12 mouse cellular contexts compared by ENCODE assay signal in the genomic region with DNA sequence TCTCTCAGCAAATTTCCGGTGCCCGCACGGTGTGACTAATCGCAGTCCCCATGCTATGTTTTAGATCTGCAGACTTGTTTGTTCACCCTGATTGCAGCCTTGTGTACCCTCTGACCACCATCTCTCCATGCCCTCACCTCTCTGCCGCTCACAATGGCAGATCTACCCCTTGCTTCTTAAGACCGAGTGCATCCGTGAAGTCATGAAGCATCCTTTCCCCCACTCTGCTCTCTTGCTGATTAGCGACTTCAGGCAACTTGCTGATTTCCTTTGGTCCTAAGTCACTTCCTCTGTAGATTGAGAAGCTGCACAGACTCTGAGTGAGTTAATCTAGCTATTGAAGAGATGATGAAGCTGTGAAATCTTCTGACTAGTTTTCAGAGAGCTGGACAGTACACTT. TPM values are rescaled to one million over a fixed set of nuclear protein-coding genes. Genes with fewer than 3 reads are reported as not detected.
DNase-seq lines count a peak whose midpoint lies in the region; ATAC-seq lines count a peak whose summit lies in the region.
"Had no signal": no experiment of that assay in that cellular context is flagged by ENCODE, and none has a peak within 500 bp of the region (broad histone marks: within the 10 kb centered on the region; RNA-seq: fewer than 3 reads in every experiment).

No protein-coding gene starts in this region.

- H3K4me2 ChIP-seq in forebrain, embryonic 16.5 days (ENCODE audit: low read length), result peak overlapping the region; percentile 27
- H3K4me2 ChIP-seq in forebrain, embryonic 13.5 days, result no peak overlapping the region
- peak overlapping the region; percentile 33 for H3K4me2 ChIP-seq in kidney, embryonic 15.5 days
- H3K4me2 ChIP-seq in limb, embryonic 13.5 days (replicated peaks), result peak overlapping the region; percentile 43
- H3K4me2 ChIP-seq: liver, embryonic 13.5 days had no signal

- no peaks in the 10 kb centered on the region for H3K27me3 ChIP-seq in forebrain, embryonic 16.5 days (replicated peaks; ENCODE audit: control insufficient read depth, insufficient read depth, low read length)
- H3K27me3 ChIP-seq in forebrain, embryonic 13.5 days, result no peaks in the 10 kb centered on the region
- no peaks in the 10 kb centered on the region for H3K27me3 ChIP-seq in kidney, embryonic 15.5 days
- no peaks in the 10 kb centered on the region for H3K27me3 ChIP-seq in limb, embryonic 13.5 days
- H3K27me3 ChIP-seq: liver, embryonic 13.5 days had no signal

- WGBS in forebrain, embryonic 16.5 days, result 80% methylated on average over 8 of the region's 8 CpGs
- 85% methylated on average over 8 of the region's 8 CpGs for WGBS in forebrain, embryonic 13.5 days
- WGBS in kidney, embryonic 15.5 days, result 78% methylated on average over 8 of the region's 8 CpGs
- 79% methylated on average over 8 of the region's 8 CpGs for WGBS in limb, embryonic 13.5 days

- H3K36me3 ChIP-seq in forebrain, embryonic 16.5 days (ENCODE audit: control insufficient read depth, insufficient read depth), result no peaks in the 10 kb centered on the region
- H3K36me3 ChIP-seq in forebrain, embryonic 13.5 days (ENCODE audit: poor library complexity, severe bottlenecking), result no peaks in the 10 kb centered on the region
- no peaks in the 10 kb centered on the region for H3K36me3 ChIP-seq in kidney, embryonic 15.5 days
- no peaks in the 10 kb centered on the region for H3K36me3 ChIP-seq in limb, embryonic 13.5 days
- H3K36me3 ChIP-seq: liver, embryonic 13.5 days had no signal

- H3K4me3 ChIP-seq in forebrain, embryonic 16.5 days (replicated peaks; ENCODE audit: low read length), result no peak overlapping the region
- H3K4me3 ChIP-seq in forebrain, embryonic 13.5 days, result no peak overlapping the region
- H3K4me3 ChIP-seq in kidney, embryonic 15.5 days (replicated peaks), result no peak overlapping the region
- H3K4me3 ChIP-seq in limb, embryonic 13.5 days, result no peak overlapping the region
- H3K4me3 ChIP-seq: liver, embryonic 13.5 days had no signal

- no peak for DNase-seq in kidney, postnatal 25 days
- peak; percentile 24 for DNase-seq in CD4-positive, CD25-positive, alpha-beta regulatory T cell, adult 2 months (ENCODE audit: low read depth, low spot score)
- no peak for DNase-seq in spleen, adult 12 weeks (ENCODE audit: low spot score)
- DNase-seq in spleen, postnatal 14 days (ENCODE audit: low spot score in 2 of 2), result no peak
- DNase-seq: liver, embryonic 13.5 days had no signal

- H3K27ac ChIP-seq in forebrain, embryonic 16.5 days (ENCODE audit: low read length), result no peak overlapping the region
- H3K27ac ChIP-seq in forebrain, embryonic 13.5 days, result no peak overlapping the region
- peak overlapping the region; percentile 38 for H3K27ac ChIP-seq in kidney, embryonic 15.5 days
- H3K27ac ChIP-seq in limb, embryonic 13.5 days, result peak overlapping the region; percentile 45; the same call in 1 of the 2 replicates
- H3K27ac ChIP-seq: liver, embryonic 13.5 days had no signal

- H3K4me1 ChIP-seq in forebrain, embryonic 16.5 days (replicated peaks; ENCODE audit: control insufficient read depth, insufficient read depth, low read length), result peaks cover 10% of the 10 kb centered on the region
- peaks cover 9% of the 10 kb centered on the region for H3K4me1 ChIP-seq in forebrain, embryonic 13.5 days
- H3K4me1 ChIP-seq in kidney, embryonic 15.5 days, result peaks cover 21% of the 10 kb centered on the region
- H3K4me1 ChIP-seq in limb, embryonic 13.5 days, result peaks cover 27% of the 10 kb centered on the region

- no peak for ATAC-seq in forebrain, embryonic 16.5 days
- no peak for ATAC-seq in forebrain, embryonic 13.5 days
- ATAC-seq in kidney, embryonic 15.5 days (replicated peaks; ENCODE audit: low FRiP score), result no peak
- ATAC-seq in limb, embryonic 13.5 days (ENCODE audit: low FRiP score, low read depth), result no peak

- no peaks in the 10 kb centered on the region for H3K9me3 ChIP-seq in forebrain, embryonic 16.5 days (ENCODE audit: control insufficient read depth, low read length)
- no peaks in the 10 kb centered on the region for H3K9me3 ChIP-seq in forebrain, embryonic 13.5 days (replicated peaks)
- no peaks in the 10 kb centered on the region for H3K9me3 ChIP-seq in kidney, embryonic 15.5 days (replicated peaks)
- H3K9me3 ChIP-seq in limb, embryonic 13.5 days, result no peaks in the 10 kb centered on the region
- H3K9me3 ChIP-seq: liver, embryonic 13.5 days had no signal

- no peak overlapping the region for H3K9ac ChIP-seq in forebrain, embryonic 16.5 days (replicated peaks; ENCODE audit: low read depth, low read length)
- H3K9ac ChIP-seq in forebrain, embryonic 13.5 days, result no peak overlapping the region
- H3K9ac ChIP-seq in kidney, embryonic 15.5 days, result no peak overlapping the region
- H3K9ac ChIP-seq in limb, embryonic 13.5 days, result no peak overlapping the region
- H3K9ac ChIP-seq: liver, embryonic 13.5 days had no signal

RNA-seq across cellular contexts. Expression of a gene that starts 3.8 kb away (rescaled TPM):
- polyA plus RNA-seq in forebrain, embryonic 16.5 days (2015; fragmentation: Nextera tagmentation; extraction: Ambion mirVana), result 0.60 TPM in 1 of 2 replicates, not detected in the other
- not detected in 2 replicates for polyA plus RNA-seq in forebrain, embryonic 13.5 days (2015; fragmentation: Nextera tagmentation; extraction: Ambion mirVana)
- polyA plus RNA-seq in kidney, embryonic 15.5 days (2015; fragmentation: Nextera tagmentation; extraction: Ambion mirVana), result not detected in 2 replicates
- polyA plus RNA-seq in limb, embryonic 13.5 days (2015; fragmentation: Nextera tagmentation; extraction: Ambion mirVana), result 0.66 and 1.2 TPM in 2 replicates

RNA-seq across cellular contexts. Expression of a gene that starts 12.2 kb away (rescaled TPM):
- not detected in 2 replicates for polyA plus RNA-seq in forebrain, embryonic 16.5 days (2015; fragmentation: Nextera tagmentation; extraction: Ambion mirVana)
- polyA plus RNA-seq in forebrain, embryonic 13.5 days (2015; fragmentation: Nextera tagmentation; extraction: Ambion mirVana), result not detected in 2 replicates
- polyA plus RNA-seq in kidney, embryonic 15.5 days (2015; fragmentation: Nextera tagmentation; extraction: Ambion mirVana), result not detected in 2 replicates
- not detected in 2 replicates for polyA plus RNA-seq in limb, embryonic 13.5 days (2015; fragmentation: Nextera tagmentation; extraction: Ambion mirVana)
- polyA plus RNA-seq: brain, embryonic 14.5 days; C2C12; hindbrain, embryonic 11.5 days; liver, embryonic 13.5 days had no signal

RNA-seq across cellular contexts. Expression of a gene that starts 44.3 kb away (rescaled TPM):
- polyA plus RNA-seq in forebrain, embryonic 16.5 days (2015; fragmentation: Nextera tagmentation; extraction: Ambion mirVana), result 1.9 TPM in 2 replicates
- polyA plus RNA-seq in forebrain, embryonic 13.5 days (2015; fragmentation: Nextera tagmentation; extraction: Ambion mirVana), result 0.48 and 0.81 TPM in 2 replicates
- polyA plus RNA-seq in kidney, embryonic 15.5 days (2015; fragmentation: Nextera tagmentation; extraction: Ambion mirVana), result 4.7 and 6.1 TPM in 2 replicates
- 2.3 and 2.9 TPM in 2 replicates for polyA plus RNA-seq in limb, embryonic 13.5 days (2015; fragmentation: Nextera tagmentation; extraction: Ambion mirVana)

RNA-seq across cellular contexts. Expression of a gene that starts 58.7 kb away (rescaled TPM):
- polyA plus RNA-seq in forebrain, embryonic 16.5 days (2015; fragmentation: Nextera tagmentation; extraction: Ambion mirVana), result 1.9 and 2.4 TPM in 2 replicates
- 0.87 and 1.1 TPM in 2 replicates for polyA plus RNA-seq in forebrain, embryonic 13.5 days (2015; fragmentation: Nextera tagmentation; extraction: Ambion mirVana)
- polyA plus RNA-seq in kidney, embryonic 15.5 days (2015; fragmentation: Nextera tagmentation; extraction: Ambion mirVana), result 3.9 and 8.3 TPM in 2 replicates
- polyA plus RNA-seq in limb, embryonic 13.5 days (2015; fragmentation: Nextera tagmentation; extraction: Ambion mirVana), result 1.3 and 2.0 TPM in 2 replicates
- polyA plus RNA-seq: C2C12 had no signal

Comparison
In these comparisons a context has a peak if more than half of its experiments do, and no peak if none do; other contexts are left out.
1. H3K27ac ChIP-seq: peak in kidney, embryonic 15.5 days (single experiment) and limb, embryonic 13.5 days (single experiment); none in forebrain, embryonic 16.5 days (single experiment) and forebrain, embryonic 13.5 days (single experiment).